Mouse (Mus musculus) G1E (cell line): ENCODE measurements around the gene Mllt10.

Source experiments
- CTCF ChIP-seq: IDR thresholded peaks from 2 replicates; pipeline ENCODE4 v1.5.1; 2012; ENCODE audit warnings: low read depth, low read length, inconsistent platforms, mixed read lengths
- POLR2AphosphoS5 ChIP-seq: IDR thresholded peaks from 2 replicates; pipeline ENCODE4 v1.6.1; 2012; ENCODE audit warnings: low read depth, low read length, inconsistent platforms; ENCODE audit not compliant: insufficient replicate concordance
- TAL1 ChIP-seq: conservative IDR thresholded peaks from 2 replicates; pipeline ENCODE4 v1.6.1; 2012; ENCODE audit warnings: low read depth, low read length, inconsistent platforms, mixed read lengths

- TF ChIP-seq CTCF (no peak), TAL1 (no peak), POLR2AphosphoS5 (no peak)
Observed at GRCm38 (mm10) chr2:18034371-18035250, 20.4 kb upstream of the Mllt10 start.
